Mouse (Mus musculus) myocyte (in vitro differentiated cells): Measurements from ENCODE around the gene Wdtc1. TPM values are rescaled to one million over a fixed set of nuclear protein-coding genes. Genes with fewer than 3 reads are reported as not detected.

Experiments
- H3K27me3 ChIP-seq: one replicate; pipeline ENCODE4 v1.6.1; 2011; ENCODE audit not compliant: control insufficient read depth, insufficient read depth, insufficient read length
- H3K36me3 ChIP-seq: one replicate; pipeline ENCODE4 v1.6.1; 2011; ENCODE audit not compliant: control insufficient read depth, insufficient read depth
- H3K4me2 ChIP-seq: one replicate; pipeline ENCODE4 v1.6.1; 2011; ENCODE audit warnings: low read depth, control low read depth
- H3K4me3 ChIP-seq: one replicate; pipeline ENCODE4 v1.5.1; 2011; ENCODE audit warnings: mild to moderate bottlenecking, control low read depth, moderate library complexity
- H3K79me2 ChIP-seq: one replicate; pipeline ENCODE4 v1.6.1; 2011; ENCODE audit not compliant: control insufficient read depth, insufficient read depth
- H3ac ChIP-seq: one replicate; pipeline ENCODE4 v1.6.1; 2011; ENCODE audit not compliant: control insufficient read depth, insufficient read length
- CEBPB ChIP-seq: IDR thresholded peaks from 2 replicates; pipeline ENCODE4 v1.6.1; 2011; ENCODE audit warnings: mild to moderate bottlenecking, moderate library complexity; ENCODE audit not compliant: poor library complexity, insufficient read depth, severe bottlenecking
- E2F4 ChIP-seq: IDR thresholded peaks from one replicate; pipeline ENCODE4 v1.6.1; 2011; ENCODE audit warnings: mild to moderate bottlenecking, control low read depth, moderate library complexity; ENCODE audit not compliant: insufficient read depth
- MAX ChIP-seq: IDR thresholded peaks from one replicate; pipeline ENCODE4 v1.6.1; 2011; ENCODE audit warnings: low read depth, mild to moderate bottlenecking, control low read depth
- MYOD1 ChIP-seq, 3 experiments: IDR thresholded peaks; one replicate each; pipeline ENCODE4 v1.6.1; 2011; ENCODE audit warnings: control low read depth in 2 of 3, low read depth in 2 of 3, mild to moderate bottlenecking in 2 of 3, moderate library complexity in 1 of 3; ENCODE audit not compliant: insufficient read length in 2 of 3, control insufficient read depth in 1 of 3
- MYOG ChIP-seq, 3 experiments: IDR thresholded peaks; one replicate each; pipeline ENCODE4 v1.6.1; 2011; ENCODE audit warnings: control low read depth in 2 of 3, low read depth in 2 of 3, mild to moderate bottlenecking in 2 of 3; ENCODE audit not compliant: insufficient read length in 2 of 3, control insufficient read depth in 1 of 3, insufficient read depth in 1 of 3
- POLR2A ChIP-seq: IDR thresholded peaks from one replicate; pipeline ENCODE4 v1.6.1; 2011; ENCODE audit warnings: low read depth, mild to moderate bottlenecking, control low read depth, moderate library complexity; ENCODE audit not compliant: insufficient read length
- POLR2AphosphoS2 ChIP-seq: IDR thresholded peaks from one replicate; pipeline ENCODE4 v1.6.1; 2011; ENCODE audit warnings: low read depth, control low read depth; ENCODE audit not compliant: insufficient read length
- REST ChIP-seq: IDR thresholded peaks from one replicate; pipeline ENCODE4 v1.6.1; 2011; ENCODE audit warnings: mild to moderate bottlenecking, control low read depth, moderate library complexity; ENCODE audit not compliant: insufficient read depth, insufficient read length
- SRF ChIP-seq: IDR thresholded peaks from one replicate; pipeline ENCODE4 v1.6.1; 2011; ENCODE audit warnings: low read depth; ENCODE audit not compliant: control insufficient read depth, insufficient read length
- TCF12 ChIP-seq: IDR thresholded peaks from one replicate; pipeline ENCODE4 v1.6.1; 2011; ENCODE audit warnings: mild to moderate bottlenecking, control low read depth; ENCODE audit not compliant: poor library complexity, insufficient read depth, severe bottlenecking
- TCF3 ChIP-seq: IDR thresholded peaks from one replicate; pipeline ENCODE4 v1.6.1; 2011; ENCODE audit warnings: low read depth, control low read depth; ENCODE audit not compliant: insufficient read length
- USF1 ChIP-seq: IDR thresholded peaks from one replicate; pipeline ENCODE4 v1.6.1; 2011; ENCODE audit warnings: low read depth, mild to moderate bottlenecking, control low read depth, moderate library complexity
- polyA plus RNA-seq: library from polyadenylated mRNA; unstranded; fragments of >200 nt; fragmentation: generic; extraction: Trizol; gene quantifications from one replicate; pipeline ENCODE4 v1.2.1, GENCODE M21; 2012; ENCODE audit warnings: missing spikeins

Wdtc1 gene
- polyA plus RNA-seq, 1 experiment, result 53.1 TPM

DNA sequence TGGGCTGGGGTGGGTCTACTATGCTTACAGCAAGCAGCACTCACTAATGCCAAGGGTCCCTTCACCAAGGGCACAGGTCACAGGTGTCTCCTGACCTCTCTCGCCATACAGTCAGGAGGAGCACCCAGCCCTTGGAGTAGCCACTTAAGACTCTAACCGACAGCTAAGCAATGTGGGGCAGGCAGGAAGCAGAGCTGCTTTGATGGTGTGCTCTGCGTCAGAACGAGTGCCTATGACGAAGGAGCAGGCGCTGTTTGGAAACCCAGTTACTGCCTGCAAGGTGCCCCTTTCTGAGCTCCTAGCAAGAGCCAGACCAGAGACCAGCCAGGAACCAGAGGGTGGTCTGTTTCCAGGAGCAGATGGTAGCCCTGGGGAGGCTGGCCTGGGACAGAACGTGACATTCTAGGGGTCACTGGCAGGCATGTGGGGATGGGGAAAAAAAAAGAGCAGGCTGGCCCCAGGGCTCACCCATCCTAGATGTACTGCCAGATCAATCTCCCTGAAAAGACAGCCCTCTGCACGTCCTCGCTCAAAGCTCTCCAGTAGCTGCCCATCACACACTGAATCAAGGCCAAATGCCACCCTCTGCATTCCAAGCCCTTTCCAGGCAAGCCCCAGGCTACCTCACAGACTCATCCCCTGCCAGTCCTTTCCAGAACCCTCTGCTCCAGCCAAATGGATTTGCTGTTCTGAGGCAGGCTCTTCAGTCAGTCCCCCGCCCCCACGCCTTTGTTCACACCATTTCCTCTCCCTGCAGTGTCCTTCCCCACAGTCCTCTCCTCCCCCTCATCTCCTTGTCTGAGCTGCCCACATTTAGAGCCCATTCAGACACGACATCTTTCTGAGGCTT is 54.5 kb downstream of the Wdtc1 start:
- Histone ChIP-seq H3K36me3 (peaks cover 27% of the 10 kb centered on the region), H3K27me3 (no peaks in the 10 kb centered on the region), H3ac (no peak overlapping the region), H3K4me2 (no peak overlapping the region), H3K4me3 (no peak overlapping the region), H3K79me2 (no peaks in the 10 kb centered on the region)
- TF ChIP-seq MAX (no peak), CEBPB (no peak), POLR2AphosphoS2 (no peak), USF1 (no peak), TCF3 (no peak), SRF (no peak), MYOG (IDR thresholded peaks at IDR 0.05; ENCODE audit: control insufficient read depth in 1 of 3, insufficient read depth in 1 of 3, insufficient read length in 2 of 3, low read depth in 2 of 3) (no peak), POLR2A (no peak), E2F4 (no peak), TCF12 (no peak), MYOD1 (IDR thresholded peaks at IDR 0.05; ENCODE audit: control insufficient read depth in 1 of 3, insufficient read length in 2 of 3, low read depth in 2 of 3) (no peak)

DNA sequence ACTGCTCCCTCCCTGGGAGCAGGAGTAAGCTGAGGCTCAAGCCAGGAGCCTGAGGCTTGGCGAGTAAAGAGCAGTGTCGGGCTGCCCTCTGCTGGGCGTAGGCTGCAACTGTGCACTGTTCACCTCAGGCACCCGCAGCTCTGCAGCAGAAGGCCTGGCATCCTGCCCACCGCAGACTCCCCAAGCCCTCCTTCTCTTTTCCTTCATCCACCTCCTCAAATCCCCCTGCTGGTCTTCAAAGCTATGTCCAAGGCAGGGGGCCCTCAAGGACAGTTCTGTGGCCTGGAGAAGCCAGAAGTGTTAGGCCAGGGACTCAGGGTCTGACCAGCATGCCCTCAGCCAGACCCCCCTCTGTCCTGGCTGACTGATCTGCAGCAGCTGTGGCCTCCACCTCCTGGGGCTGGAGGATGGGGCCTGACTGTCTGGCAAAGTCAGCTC is 55.5 kb downstream of the Wdtc1 start:
- H3K79me2 ChIP-seq, result no peaks in the 10 kb centered on the region
- no peak overlapping the region for H3ac ChIP-seq
- no peaks in the 10 kb centered on the region for H3K27me3 ChIP-seq
- H3K36me3 ChIP-seq, result peaks cover 27% of the 10 kb centered on the region
- no peak overlapping the region for H3K4me3 ChIP-seq
- H3K4me2 ChIP-seq, result no peak overlapping the region
- peak in 1 of 3 experiments; percentile 4 for TF ChIP-seq MYOG (IDR thresholded peaks at IDR 0.05; ENCODE audit: control insufficient read depth in 1 of 3, insufficient read depth in 1 of 3, insufficient read length in 2 of 3, low read depth in 2 of 3)
- TF ChIP-seq MYOD1 (IDR thresholded peaks at IDR 0.05; ENCODE audit: control insufficient read depth in 1 of 3, insufficient read length in 2 of 3, low read depth in 2 of 3), result peak in 2 of 3 experiments; percentile 63 to 72
- TF ChIP-seq USF1, result no peak
- TF ChIP-seq SRF, result no peak

DNA sequence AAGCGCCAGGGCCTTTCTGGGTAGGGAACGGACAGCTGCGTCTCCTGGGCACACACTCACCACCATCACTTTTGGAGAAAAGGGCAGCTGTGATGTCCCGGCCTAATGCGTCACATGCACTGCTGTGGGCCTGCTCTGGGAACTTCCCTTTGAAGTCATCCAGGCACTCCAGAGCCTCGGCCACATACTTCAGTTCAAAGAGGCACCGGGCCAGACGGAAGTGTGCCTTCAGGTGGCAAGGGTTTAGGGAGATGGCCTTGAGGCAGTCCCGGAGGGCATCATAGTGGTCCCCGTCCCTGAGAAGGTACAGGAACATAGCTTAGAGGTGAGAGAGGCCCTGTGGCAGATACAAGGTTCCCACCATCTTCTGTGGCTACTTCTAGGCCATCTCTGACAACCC is 55.9 kb downstream of the Wdtc1 start:
- Histone ChIP-seq H3K27me3 (no peaks in the 10 kb centered on the region), H3K36me3 (peaks cover 27% of the 10 kb centered on the region), H3ac (no peak overlapping the region), H3K79me2 (no peaks in the 10 kb centered on the region), H3K4me3 (no peak overlapping the region), H3K4me2 (no peak overlapping the region)
- TF ChIP-seq POLR2A, result no peak
- TF ChIP-seq TCF3, result no peak
- TF ChIP-seq MYOG (IDR thresholded peaks at IDR 0.05; ENCODE audit: control insufficient read depth in 1 of 3, insufficient read depth in 1 of 3, insufficient read length in 2 of 3, low read depth in 2 of 3), result peak in 1 of 3 experiments; percentile 25
- no peak for TF ChIP-seq POLR2AphosphoS2
- TF ChIP-seq REST, result no peak
- TF ChIP-seq TCF12, result no peak
- no peak for TF ChIP-seq E2F4
- TF ChIP-seq MAX, result no peak
- peak in 1 of 3 experiments; percentile 10 for TF ChIP-seq MYOD1 (IDR thresholded peaks at IDR 0.05; ENCODE audit: control insufficient read depth in 1 of 3, insufficient read length in 2 of 3, low read depth in 2 of 3)
- TF ChIP-seq SRF, result no peak
- no peak for TF ChIP-seq CEBPB
- TF ChIP-seq USF1, result no peak

DNA sequence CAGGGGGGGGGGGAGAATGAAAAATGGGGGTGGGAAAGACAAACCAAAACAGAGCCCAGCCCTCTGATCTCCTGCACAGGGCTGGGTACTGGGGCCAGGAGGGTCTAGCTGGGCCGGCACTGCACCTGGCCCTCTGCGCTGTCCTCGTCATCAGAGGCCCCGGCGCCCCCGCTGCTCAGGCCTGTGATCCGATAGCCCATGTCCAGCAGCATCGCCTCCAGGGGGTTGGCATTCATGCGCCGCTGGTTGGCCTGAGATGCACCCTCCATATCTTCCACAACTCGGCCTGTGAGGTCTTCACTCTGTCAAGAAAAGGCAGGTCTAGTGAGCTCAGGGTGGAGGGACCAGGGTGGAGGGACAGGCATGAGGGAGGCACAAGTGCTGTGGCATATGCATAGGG is 59.2 kb downstream of the Wdtc1 start:
- no peaks in the 10 kb centered on the region for H3K79me2 ChIP-seq
- TF ChIP-seq REST, result no peak
- TF ChIP-seq E2F4, result no peak
- TF ChIP-seq SRF, result no peak
- no peak for TF ChIP-seq MYOD1 (IDR thresholded peaks at IDR 0.05; ENCODE audit: control insufficient read depth in 1 of 3, insufficient read length in 2 of 3, low read depth in 2 of 3)
- no peak for TF ChIP-seq POLR2A
- TF ChIP-seq MAX, result no peak
- no peak for TF ChIP-seq CEBPB
- TF ChIP-seq POLR2AphosphoS2, result no peak
- TF ChIP-seq TCF12, result no peak
- TF ChIP-seq USF1, result no peak
- TF ChIP-seq MYOG (IDR thresholded peaks at IDR 0.05; ENCODE audit: control insufficient read depth in 1 of 3, insufficient read depth in 1 of 3, insufficient read length in 2 of 3, low read depth in 2 of 3), result no peak
- no peak for TF ChIP-seq TCF3
- no peak overlapping the region for H3ac ChIP-seq
- H3K27me3 ChIP-seq, result no peaks in the 10 kb centered on the region
- peaks cover 8% of the 10 kb centered on the region for H3K36me3 ChIP-seq
- no peak overlapping the region for H3K4me2 ChIP-seq
- H3K4me3 ChIP-seq, result no peak overlapping the region
